Mouse (Mus musculus) brain, embryonic 14.5 days (tissue): Measurements from ENCODE around the gene Clcnka.

ENCODE experiments used
- CTCF ChIP-seq: fragments of 200-500 bp; IDR thresholded peaks from 2 replicates; pipeline ENCODE4 v1.5.1; 2012; ENCODE audit warnings: inconsistent platforms, mild to moderate bottlenecking, moderate library complexity, borderline replicate concordance; ENCODE audit not compliant: insufficient read depth, insufficient read length; ENCODE audit errors: extremely low read depth
- POLR2A ChIP-seq: fragments of 200-500 bp; IDR thresholded peaks from 2 replicates; pipeline ENCODE4 v1.6.1; 2012; ENCODE audit warnings: mild to moderate bottlenecking, inconsistent platforms, borderline replicate concordance; ENCODE audit not compliant: poor library complexity, insufficient read depth, insufficient read length, severe bottlenecking; ENCODE audit errors: extremely low read depth

DNA sequence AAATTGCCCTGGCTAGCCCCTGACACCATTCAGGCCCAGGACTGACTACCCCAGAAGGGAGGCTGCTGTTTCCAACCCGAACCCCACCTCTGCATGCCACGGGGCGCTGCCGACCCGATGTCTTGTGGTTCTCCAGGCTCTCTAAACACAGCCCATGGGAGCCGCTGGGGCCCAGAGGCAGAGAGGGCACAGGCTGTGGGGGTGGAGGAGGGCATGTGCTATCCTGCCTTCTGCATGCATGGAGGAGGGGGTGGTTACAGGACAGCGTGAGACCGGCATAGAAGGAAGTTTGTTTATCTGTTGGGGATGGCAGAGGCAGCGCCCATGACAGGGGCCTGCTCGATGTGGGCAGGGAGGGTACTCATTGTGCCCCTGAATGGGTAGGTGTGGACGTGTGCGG lies 48.5 kb downstream of the Clcnka start:
- TF ChIP-seq CTCF (no peak), POLR2A (no peak)
